Mouse (Mus musculus): ENCODE measurements at regions not wholly inside any gene's neighbourhood (a gene's known extent, or its start where the extent isn't known, plus 50 kb on each side); places are given as distances from the start of the nearest gene placed in this dataset.

DNA sequence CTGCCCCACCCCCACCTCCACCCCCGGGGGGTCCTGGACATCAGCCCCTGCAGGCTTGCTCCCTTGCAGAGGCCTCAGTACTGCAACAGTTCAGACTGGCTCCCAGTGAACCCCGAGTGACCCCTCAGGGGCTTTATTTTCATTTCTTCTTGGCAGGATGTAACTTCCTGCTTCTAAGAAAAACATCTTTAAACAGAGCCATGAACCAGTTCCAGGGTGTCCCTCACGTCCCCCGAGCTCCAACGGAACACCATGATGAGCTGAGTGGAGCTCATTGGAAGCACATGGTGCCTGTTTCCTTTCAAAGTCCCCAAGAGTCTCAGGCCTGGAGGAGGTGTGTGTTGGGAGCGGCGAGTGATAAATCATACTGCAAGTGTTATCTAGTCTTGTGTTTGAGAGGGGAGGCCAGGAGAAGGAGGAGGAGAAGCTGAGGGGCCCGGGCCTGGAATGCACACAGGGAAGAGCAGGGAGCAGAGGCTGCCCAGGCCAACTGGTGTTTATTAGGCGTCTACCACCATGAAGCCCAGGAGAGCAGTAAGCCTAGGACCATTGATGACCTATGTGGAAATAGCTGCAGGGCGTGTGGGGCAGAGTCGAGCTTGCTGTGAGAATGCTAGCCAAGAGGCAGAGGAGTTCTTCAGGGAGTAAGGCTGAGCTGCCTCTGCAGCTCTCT is 114.7 kb upstream of the Gdf10 start:
- H3K9ac ChIP-seq (ENCODE audit: low read depth, low read length) = no peak overlapping the region
- no peaks in the 10 kb centered on the region for H3K36me3 ChIP-seq (ENCODE audit: control insufficient read depth, insufficient read depth, low read length)
- peak overlapping the region; percentile 48 for H3K27ac ChIP-seq (ENCODE audit: low read depth, low read length)
- H3K4me1 ChIP-seq (replicated peaks; ENCODE audit: control insufficient read depth, insufficient read depth, low read length) = peaks cover 4% of the 10 kb centered on the region
- no peak overlapping the region for H3K4me3 ChIP-seq (ENCODE audit: low read depth, low read length)
- H3K27me3 ChIP-seq (replicated peaks; ENCODE audit: control insufficient read depth, insufficient read depth, low read length) = no peaks in the 10 kb centered on the region
- no peak overlapping the region for H3K4me2 ChIP-seq
- DNase-seq (ENCODE audit: low spot score) (peak; percentile 38), ATAC-seq (replicated peaks; ENCODE audit: low FRiP score) (0 out of 2 replicates have a peak, but pooled peaks have one; percentile 39)
- no peaks in the 10 kb centered on the region for H3K9me3 ChIP-seq (ENCODE audit: control insufficient read depth, low read length)
- 43% methylated on average over 11 of the region's 11 CpGs for WGBS

DNA sequence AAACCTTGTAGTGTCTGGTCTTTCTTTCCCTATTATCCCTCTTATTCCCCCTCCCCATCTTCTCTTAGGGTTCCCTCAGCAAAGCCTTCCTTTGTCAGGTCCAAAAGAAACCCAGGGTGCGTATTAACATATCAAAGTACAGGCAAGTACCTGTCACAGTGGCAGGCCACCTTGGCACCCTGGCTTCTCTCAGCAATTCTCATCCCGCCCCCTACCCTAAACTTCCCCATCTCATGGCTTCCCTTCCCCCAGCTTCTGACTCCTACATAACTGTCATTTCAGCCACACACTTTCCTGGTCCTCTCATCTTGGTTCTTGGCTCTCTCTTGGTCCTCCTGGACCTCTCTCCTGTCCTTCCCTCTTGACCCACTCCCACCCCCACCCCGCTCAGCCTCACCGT is 112.8 kb upstream of the Gdf10 start:
- H3K36me3 ChIP-seq (ENCODE audit: control insufficient read depth, insufficient read depth, low read length) = no peaks in the 10 kb centered on the region
- H3K27me3 ChIP-seq (replicated peaks; ENCODE audit: control insufficient read depth, insufficient read depth, low read length) = no peaks in the 10 kb centered on the region
- peaks cover 4% of the 10 kb centered on the region for H3K4me1 ChIP-seq (replicated peaks; ENCODE audit: control insufficient read depth, insufficient read depth, low read length)
- whole genome bisulfite sequencing = 71% methylated on average over 4 of the region's 4 CpGs
- H3K9ac ChIP-seq (ENCODE audit: low read depth, low read length) = no peak overlapping the region
- DNase-seq (ENCODE audit: low spot score) = no peak
- no peak overlapping the region for H3K27ac ChIP-seq (ENCODE audit: low read depth, low read length)
- no peak overlapping the region for H3K4me2 ChIP-seq
- no peaks in the 10 kb centered on the region for H3K9me3 ChIP-seq (ENCODE audit: control insufficient read depth, low read length)
- no peak for ATAC-seq (replicated peaks; ENCODE audit: low FRiP score)
- H3K4me3 ChIP-seq (ENCODE audit: low read depth, low read length) = no peak overlapping the region

GRCm38 (mm10) chr14:33811241-33811640 is 112.1 kb upstream of the Gdf10 start:
- H3K36me3 ChIP-seq (ENCODE audit: control insufficient read depth, insufficient read depth, low read length) = no peaks in the 10 kb centered on the region
- no peak overlapping the region for H3K4me2 ChIP-seq
- H3K9ac ChIP-seq (ENCODE audit: low read depth, low read length) = no peak overlapping the region
- WGBS = 59% methylated on average over 3 of the region's 3 CpGs
- no peaks in the 10 kb centered on the region for H3K27me3 ChIP-seq (replicated peaks; ENCODE audit: control insufficient read depth, insufficient read depth, low read length)
- no peak overlapping the region for H3K4me3 ChIP-seq (ENCODE audit: low read depth, low read length)
- H3K27ac ChIP-seq (ENCODE audit: low read depth, low read length) = no peak overlapping the region
- H3K9me3 ChIP-seq (ENCODE audit: control insufficient read depth, low read length) = no peaks in the 10 kb centered on the region
- H3K4me1 ChIP-seq (replicated peaks; ENCODE audit: control insufficient read depth, insufficient read depth, low read length) = peaks cover 4% of the 10 kb centered on the region
- DNase-seq (ENCODE audit: low spot score) = no peak
- no peak for ATAC-seq (replicated peaks; ENCODE audit: low FRiP score)

- H3K27ac ChIP-seq (ENCODE audit: low read depth, low read length) = no peak overlapping the region
- no peak overlapping the region for H3K4me3 ChIP-seq (ENCODE audit: low read depth, low read length)
- no peaks in the 10 kb centered on the region for H3K27me3 ChIP-seq (replicated peaks; ENCODE audit: control insufficient read depth, insufficient read depth, low read length)
- no peak for ATAC-seq (replicated peaks; ENCODE audit: low FRiP score)
- 87% methylated on average over 8 of the region's 8 CpGs for WGBS
- H3K9ac ChIP-seq (ENCODE audit: low read depth, low read length) = no peak overlapping the region
- peaks cover 4% of the 10 kb centered on the region for H3K4me1 ChIP-seq (replicated peaks; ENCODE audit: control insufficient read depth, insufficient read depth, low read length)
- H3K4me2 ChIP-seq = no peak overlapping the region
- DNase-seq (ENCODE audit: low spot score) = no peak
- H3K9me3 ChIP-seq (ENCODE audit: control insufficient read depth, low read length) = no peaks in the 10 kb centered on the region
- H3K36me3 ChIP-seq (ENCODE audit: control insufficient read depth, insufficient read depth, low read length) = no peaks in the 10 kb centered on the region
These were observed 111.1 kb upstream of the Gdf10 start for GRCm38 (mm10) chr14:33812266-33812665.

- DNase-seq (ENCODE audit: low spot score) = no peak
These were observed 110.6 kb upstream of the Gdf10 start for GRCm38 (mm10) chr14:33812772-33813171.

GRCm38 (mm10) chr14:33813274-33813673 is 110.1 kb upstream of the Gdf10 start:
- no peaks in the 10 kb centered on the region for H3K36me3 ChIP-seq (ENCODE audit: control insufficient read depth, insufficient read depth, low read length)
- no peak overlapping the region for H3K4me3 ChIP-seq (ENCODE audit: low read depth, low read length)
- ATAC-seq (replicated peaks; ENCODE audit: low FRiP score) = no peak
- no peak overlapping the region for H3K27ac ChIP-seq (ENCODE audit: low read depth, low read length)
- WGBS = 50% methylated on average over 3 of the region's 3 CpGs
- no peaks in the 10 kb centered on the region; the same call in none of the 2 replicates for H3K4me1 ChIP-seq (replicated peaks; ENCODE audit: control insufficient read depth, insufficient read depth, low read length)
- no peaks in the 10 kb centered on the region for H3K27me3 ChIP-seq (replicated peaks; ENCODE audit: control insufficient read depth, insufficient read depth, low read length)
- no peak overlapping the region for H3K4me2 ChIP-seq
- no peak for DNase-seq (ENCODE audit: low spot score)
- H3K9ac ChIP-seq (ENCODE audit: low read depth, low read length) = no peak overlapping the region
- no peaks in the 10 kb centered on the region for H3K9me3 ChIP-seq (ENCODE audit: control insufficient read depth, low read length)

More at GRCm38 (mm10) chr14:33812772-33813171, 110.6 kb upstream of the Gdf10 start:
- no peak for ATAC-seq (replicated peaks; ENCODE audit: low FRiP score)
- H3K4me2 ChIP-seq = no peak overlapping the region
- no peak overlapping the region for H3K9ac ChIP-seq (ENCODE audit: low read depth, low read length)
- H3K9me3 ChIP-seq (ENCODE audit: control insufficient read depth, low read length) = no peaks in the 10 kb centered on the region
- H3K27me3 ChIP-seq (replicated peaks; ENCODE audit: control insufficient read depth, insufficient read depth, low read length) = no peaks in the 10 kb centered on the region
- H3K4me3 ChIP-seq (ENCODE audit: low read depth, low read length) = no peak overlapping the region
- no peaks in the 10 kb centered on the region for H3K36me3 ChIP-seq (ENCODE audit: control insufficient read depth, insufficient read depth, low read length)
- peaks cover 4% of the 10 kb centered on the region for H3K4me1 ChIP-seq (replicated peaks; ENCODE audit: control insufficient read depth, insufficient read depth, low read length)
- H3K27ac ChIP-seq (ENCODE audit: low read depth, low read length) = no peak overlapping the region
- 73% methylated on average over 4 of the region's 4 CpGs for WGBS

GRCm38 (mm10) chr14:33814107-33814506 is 109.3 kb upstream of the Gdf10 start:
- Histone ChIP-seq H3K27me3 (replicated peaks; ENCODE audit: control insufficient read depth, insufficient read depth, low read length) (no peaks in the 10 kb centered on the region), H3K9me3 (ENCODE audit: control insufficient read depth, low read length) (no peaks in the 10 kb centered on the region), H3K27ac (ENCODE audit: low read depth, low read length) (no peak overlapping the region), H3K4me1 (replicated peaks; ENCODE audit: control insufficient read depth, insufficient read depth, low read length) (no peaks in the 10 kb centered on the region; the same call in 1 of the 2 replicates), H3K9ac (ENCODE audit: low read depth, low read length) (no peak overlapping the region), H3K36me3 (ENCODE audit: control insufficient read depth, insufficient read depth, low read length) (no peaks in the 10 kb centered on the region), H3K4me2 (no peak overlapping the region), H3K4me3 (ENCODE audit: low read depth, low read length) (no peak overlapping the region)
- WGBS = 81% methylated on average over 1 of the region's 1 CpGs
- ATAC-seq (replicated peaks; ENCODE audit: low FRiP score) (no peak), DNase-seq (ENCODE audit: low spot score) (no peak)

DNA sequence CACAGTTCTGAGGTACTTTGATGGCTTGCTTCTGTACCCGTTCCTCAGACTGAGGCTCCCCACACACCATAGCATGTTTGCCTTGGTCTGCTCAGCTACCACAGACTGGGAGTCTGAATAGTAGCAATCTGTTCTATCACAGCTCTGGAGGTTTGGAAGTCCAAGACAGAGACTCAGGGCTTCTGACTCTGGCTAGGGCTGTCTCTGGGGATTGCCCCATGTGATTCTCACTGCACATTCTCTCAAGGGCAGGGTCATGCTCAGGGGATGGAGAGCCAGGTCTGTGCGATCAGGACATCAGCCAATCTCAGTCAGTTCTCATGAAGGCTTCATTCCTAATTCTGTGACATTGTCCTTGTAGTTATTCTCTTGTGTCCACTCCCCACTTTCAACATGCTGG is 108.8 kb upstream of the Gdf10 start:
- no peak overlapping the region for H3K27ac ChIP-seq (ENCODE audit: low read depth, low read length)
- H3K4me2 ChIP-seq = no peak overlapping the region
- WGBS = 84% methylated on average over 2 of the region's 2 CpGs
- H3K4me3 ChIP-seq (ENCODE audit: low read depth, low read length) = no peak overlapping the region
- no peaks in the 10 kb centered on the region for H3K4me1 ChIP-seq (replicated peaks; ENCODE audit: control insufficient read depth, insufficient read depth, low read length)
- no peaks in the 10 kb centered on the region for H3K27me3 ChIP-seq (replicated peaks; ENCODE audit: control insufficient read depth, insufficient read depth, low read length)
- DNase-seq (ENCODE audit: low spot score) (no peak), ATAC-seq (replicated peaks; ENCODE audit: low FRiP score) (no peak)
- H3K9me3 ChIP-seq (ENCODE audit: control insufficient read depth, low read length) = no peaks in the 10 kb centered on the region
- no peak overlapping the region for H3K9ac ChIP-seq (ENCODE audit: low read depth, low read length)
- H3K36me3 ChIP-seq (ENCODE audit: control insufficient read depth, insufficient read depth, low read length) = no peaks in the 10 kb centered on the region

DNA sequence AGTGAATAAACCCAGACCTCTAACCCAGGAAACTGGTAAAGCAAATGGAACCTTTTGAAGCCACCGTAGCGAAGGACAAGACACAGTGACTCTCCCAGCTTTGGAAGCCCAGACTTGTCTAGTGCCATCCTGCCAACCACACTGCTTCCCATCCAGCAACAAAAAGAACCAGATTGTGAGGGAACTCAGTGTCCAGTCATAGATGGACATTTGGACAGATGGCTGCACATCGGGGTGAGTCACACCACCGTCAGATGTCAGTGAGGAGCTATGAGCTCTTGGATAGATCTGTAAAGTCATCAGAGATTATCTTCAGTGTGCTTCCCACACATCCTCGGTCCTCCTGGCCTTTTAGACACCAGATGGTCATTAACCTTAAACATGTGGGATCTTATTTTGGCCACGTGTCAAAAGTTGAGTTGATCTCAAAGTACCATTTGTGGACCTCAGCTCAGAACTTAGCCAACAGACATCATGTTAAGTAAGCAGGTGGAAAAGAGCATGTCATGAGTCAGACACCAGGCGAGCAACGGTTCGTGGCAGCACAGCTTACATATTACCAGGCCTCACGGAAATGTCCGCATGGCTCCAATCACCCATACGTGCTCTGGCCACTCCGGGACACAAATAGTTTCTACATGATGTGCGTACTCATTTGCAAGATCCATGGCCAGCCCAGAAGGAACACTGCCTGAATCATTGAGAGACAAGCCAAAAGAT is 102.7 kb upstream of the Gdf10 start:
- Histone ChIP-seq H3K4me1 (replicated peaks; ENCODE audit: control insufficient read depth, insufficient read depth, low read length) (no peaks in the 10 kb centered on the region), H3K9me3 (ENCODE audit: control insufficient read depth, low read length) (no peaks in the 10 kb centered on the region), H3K36me3 (ENCODE audit: control insufficient read depth, insufficient read depth, low read length) (no peaks in the 10 kb centered on the region), H3K27me3 (replicated peaks; ENCODE audit: control insufficient read depth, insufficient read depth, low read length) (no peaks in the 10 kb centered on the region), H3K4me3 (ENCODE audit: low read depth, low read length) (no peak overlapping the region), H3K4me2 (no peak overlapping the region), H3K9ac (ENCODE audit: low read depth, low read length) (no peak overlapping the region), H3K27ac (ENCODE audit: low read depth, low read length) (no peak overlapping the region)
- no peak for ATAC-seq (replicated peaks; ENCODE audit: low FRiP score)
- WGBS = 83% methylated on average over 14 of the region's 14 CpGs
- no peak for DNase-seq (ENCODE audit: low spot score)

Measured in liver, embryonic 11.5 days (tissue).